Mouse (Mus musculus): Measurements from ENCODE around the gene Olfm3. TPM values are rescaled to one million over a fixed set of nuclear protein-coding genes. Genes with fewer than 3 reads are reported as not detected.

Gene Olfm3
- total RNA-seq (2017): not detected in 2 replicates

DNA sequence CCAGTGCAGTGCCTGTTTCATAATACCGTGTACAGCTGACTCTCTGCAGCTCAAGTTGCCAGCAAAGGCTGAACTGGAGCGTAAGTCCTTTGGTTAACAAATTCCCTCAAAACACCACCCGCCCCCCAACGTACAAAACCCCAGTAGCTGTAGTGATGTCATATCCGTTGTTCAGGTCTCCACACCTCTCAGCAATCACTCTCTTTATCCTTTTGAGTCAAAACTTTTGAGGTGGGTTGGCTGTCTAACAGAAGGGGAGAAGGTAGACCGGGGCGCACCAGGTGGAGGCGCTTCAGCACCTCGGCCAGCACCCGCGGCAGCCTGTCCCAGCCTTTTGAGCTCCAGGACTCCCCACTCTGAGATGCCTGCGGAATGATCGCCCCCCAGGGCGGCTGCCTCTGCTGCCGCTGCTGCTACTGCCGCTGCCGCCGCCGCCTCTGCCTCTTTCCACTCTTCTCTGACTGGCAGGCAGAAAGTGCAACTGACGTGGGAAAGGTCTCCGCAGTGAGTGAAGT, at the start of gene Olfm3:
TSS of gene Olfm3 (plus strand) at position 155 of the 515 bp plus-strand sequence.
- ATAC-seq (replicated peaks in 1 of 2; ENCODE audit: insufficient read depth in 1 of 2, low FRiP score in 2 of 2, low TSS enrichment in 1 of 2, low read depth in 1 of 2, poor library complexity in 2 of 2, severe bottlenecking in 2 of 2): peak in 1 of 2 experiments; percentile 45; a peak in 1 of 4 replicates

DNA sequence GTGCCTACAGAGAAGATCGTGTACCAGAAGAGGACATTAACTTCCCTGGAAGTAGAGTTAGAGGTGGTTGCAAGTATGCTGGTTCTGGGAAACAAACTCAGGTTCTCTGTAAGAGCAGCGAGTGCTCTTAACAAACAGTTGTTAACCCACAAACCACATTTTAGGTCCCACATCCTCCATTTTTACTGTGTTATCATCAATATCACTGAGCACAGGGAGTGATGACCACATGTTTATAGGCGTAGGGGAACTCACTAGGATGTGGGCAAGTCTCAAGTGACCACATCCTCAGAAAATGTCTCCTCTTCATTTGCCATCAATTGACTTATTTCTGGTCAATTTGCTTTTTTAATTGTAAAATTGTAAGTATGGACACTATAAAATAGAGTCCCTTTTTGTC, 14.1 kb upstream of the Olfm3 start:
- peak; percentile 80 to 84 for ATAC-seq (replicated peaks in 1 of 2; ENCODE audit: insufficient read depth in 1 of 2, low FRiP score in 2 of 2, low TSS enrichment in 1 of 2, low read depth in 1 of 2, poor library complexity in 2 of 2, severe bottlenecking in 2 of 2)

DNA sequence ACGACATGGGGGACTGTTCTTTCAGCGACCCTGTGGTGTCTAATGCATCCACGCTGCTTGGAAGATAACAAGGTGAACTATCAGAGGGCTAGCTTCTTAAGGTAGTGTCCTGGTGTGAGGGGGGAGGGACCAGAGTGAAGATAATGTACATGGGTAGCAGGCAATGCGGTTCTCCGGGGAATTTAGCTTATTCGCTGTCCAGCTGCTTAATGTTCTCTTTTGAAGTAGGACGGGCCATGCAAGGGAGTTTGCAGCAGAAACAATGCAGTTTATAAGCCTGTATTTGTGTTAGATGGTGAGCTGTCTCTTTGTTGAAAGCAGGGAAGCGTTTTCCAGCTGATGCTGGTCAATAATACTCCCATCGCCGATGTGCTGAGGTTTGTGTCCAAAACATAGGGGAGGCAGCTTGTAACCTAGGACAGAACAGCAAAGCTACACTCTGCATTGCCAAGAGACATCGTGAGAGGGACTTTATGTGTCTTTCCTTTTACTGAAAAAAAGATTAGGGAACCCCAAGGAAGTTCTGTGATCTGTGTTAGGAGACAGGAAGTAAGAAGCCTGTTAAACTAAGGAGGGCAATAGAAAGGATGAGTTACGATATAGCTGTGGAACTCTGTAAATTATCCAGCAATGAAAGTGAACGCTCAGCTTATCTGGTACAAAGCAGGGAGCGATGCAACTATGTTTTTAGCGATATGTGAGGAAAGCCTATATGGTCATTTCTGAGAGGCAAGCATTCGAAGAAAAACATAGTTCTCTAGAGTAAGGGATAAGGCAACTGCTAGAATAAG, 950 bp downstream of the Olfm3 start:
- ATAC-seq (replicated peaks in 1 of 2; ENCODE audit: insufficient read depth in 1 of 2, low FRiP score in 2 of 2, low TSS enrichment in 1 of 2, low read depth in 1 of 2, poor library complexity in 2 of 2, severe bottlenecking in 2 of 2): no peak

DNA sequence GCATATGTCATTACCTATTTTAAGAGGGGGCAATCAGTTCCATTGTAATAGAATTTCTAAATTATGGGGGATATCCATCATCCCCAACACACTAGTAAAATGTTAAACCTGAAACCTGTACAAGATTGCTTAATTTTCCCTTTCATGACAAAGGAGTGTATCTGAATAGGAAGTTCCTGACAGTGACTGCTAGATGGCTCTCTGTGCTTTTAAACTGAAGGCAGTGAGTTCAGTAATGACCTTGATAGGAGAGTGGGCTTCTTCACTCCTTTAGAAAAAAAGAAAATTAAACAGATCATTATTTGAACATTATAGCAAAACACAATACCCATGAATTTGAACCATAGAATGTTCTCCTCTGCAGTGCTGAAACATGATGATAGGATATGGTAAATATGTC, 3.7 kb downstream of the Olfm3 start:
- ATAC-seq (replicated peaks in 1 of 2; ENCODE audit: insufficient read depth in 1 of 2, low FRiP score in 2 of 2, low TSS enrichment in 1 of 2, low read depth in 1 of 2, poor library complexity in 2 of 2, severe bottlenecking in 2 of 2): no peak

DNA sequence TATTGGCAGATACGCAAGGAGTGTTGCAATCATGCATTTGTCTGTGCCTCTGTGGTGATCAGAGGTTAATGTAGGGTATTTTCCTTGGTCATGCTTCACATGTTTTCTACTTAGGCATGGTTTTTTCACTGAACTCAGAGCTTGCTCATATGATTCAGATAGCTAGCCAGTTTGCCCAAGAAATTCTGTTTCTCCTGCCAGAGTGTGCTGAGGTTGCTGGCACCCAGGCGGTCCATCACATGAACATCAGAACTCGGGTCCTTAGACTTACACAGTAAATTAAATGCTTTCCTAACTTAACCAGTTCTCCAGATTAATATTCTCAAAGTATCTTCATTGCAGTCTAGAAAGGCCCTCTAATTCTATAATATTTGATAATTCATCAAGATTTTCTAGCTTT, 5.0 kb downstream of the Olfm3 start:
- no peak for ATAC-seq (replicated peaks in 1 of 2; ENCODE audit: insufficient read depth in 1 of 2, low FRiP score in 2 of 2, low TSS enrichment in 1 of 2, low read depth in 1 of 2, poor library complexity in 2 of 2, severe bottlenecking in 2 of 2)

DNA sequence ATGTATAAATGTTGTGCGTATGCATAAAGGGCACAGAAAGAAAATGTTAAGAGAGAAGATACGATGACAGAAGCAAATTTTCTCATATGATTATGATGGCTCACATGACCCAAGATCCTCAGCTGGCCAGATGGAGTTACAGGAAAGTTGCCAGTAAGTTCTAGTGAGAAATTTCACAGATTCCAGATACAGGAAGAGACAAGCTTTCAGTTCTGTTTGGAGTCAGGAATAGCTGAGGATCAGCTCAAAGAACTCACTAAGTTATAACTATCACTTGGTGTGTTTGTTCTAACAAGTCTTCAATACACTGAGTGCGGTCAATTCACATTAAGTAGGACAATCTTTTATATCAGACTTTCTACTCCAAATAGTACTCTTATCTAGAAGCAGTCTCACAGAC, 16.2 kb downstream of the Olfm3 start:
- no peak for ATAC-seq (replicated peaks in 1 of 2; ENCODE audit: insufficient read depth in 1 of 2, low FRiP score in 2 of 2, low TSS enrichment in 1 of 2, low read depth in 1 of 2, poor library complexity in 2 of 2, severe bottlenecking in 2 of 2)

DNA sequence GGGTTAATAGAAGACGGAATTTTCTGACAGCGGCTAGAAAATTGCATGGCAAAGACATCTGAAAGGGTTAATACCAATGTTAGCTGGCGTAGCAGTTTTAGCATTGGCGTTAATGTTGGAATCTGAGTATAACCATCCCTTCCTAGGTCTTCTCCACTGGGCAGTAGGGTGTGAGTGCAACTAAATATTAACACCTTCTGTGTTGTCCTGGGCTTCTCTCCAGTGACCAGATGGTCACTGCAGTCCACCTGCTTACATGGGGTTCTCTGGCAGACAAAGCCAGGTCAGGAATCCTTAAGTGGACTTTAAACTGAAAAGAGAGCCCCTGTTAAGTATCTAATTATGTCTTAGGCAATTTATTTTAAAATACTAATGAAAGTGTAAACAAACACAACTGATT, 25.7 kb downstream of the Olfm3 start:
- ATAC-seq (replicated peaks in 1 of 2; ENCODE audit: insufficient read depth in 1 of 2, low FRiP score in 2 of 2, low TSS enrichment in 1 of 2, low read depth in 1 of 2, poor library complexity in 2 of 2, severe bottlenecking in 2 of 2): no peak

DNA sequence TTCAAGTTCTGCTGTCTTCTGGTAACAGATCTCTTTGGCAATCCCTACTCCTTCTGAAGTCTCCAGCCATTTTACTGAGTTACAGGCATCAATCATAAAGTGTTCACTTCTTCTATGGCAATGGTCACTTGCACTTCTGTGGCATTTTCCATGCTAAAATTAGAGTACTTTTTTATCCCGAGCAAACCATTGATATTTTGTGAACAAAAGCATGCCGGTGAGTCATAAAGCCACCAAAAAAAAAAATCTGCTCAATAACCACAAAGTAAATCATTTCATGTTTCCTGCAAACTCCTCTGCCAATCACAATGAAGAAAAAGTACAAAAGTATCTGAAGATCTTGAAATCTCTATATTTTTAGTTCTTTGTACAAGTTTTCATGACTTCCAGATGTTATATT, 26.5 kb downstream of the Olfm3 start:
- no peak for ATAC-seq (replicated peaks in 1 of 2; ENCODE audit: insufficient read depth in 1 of 2, low FRiP score in 2 of 2, low TSS enrichment in 1 of 2, low read depth in 1 of 2, poor library complexity in 2 of 2, severe bottlenecking in 2 of 2)

DNA sequence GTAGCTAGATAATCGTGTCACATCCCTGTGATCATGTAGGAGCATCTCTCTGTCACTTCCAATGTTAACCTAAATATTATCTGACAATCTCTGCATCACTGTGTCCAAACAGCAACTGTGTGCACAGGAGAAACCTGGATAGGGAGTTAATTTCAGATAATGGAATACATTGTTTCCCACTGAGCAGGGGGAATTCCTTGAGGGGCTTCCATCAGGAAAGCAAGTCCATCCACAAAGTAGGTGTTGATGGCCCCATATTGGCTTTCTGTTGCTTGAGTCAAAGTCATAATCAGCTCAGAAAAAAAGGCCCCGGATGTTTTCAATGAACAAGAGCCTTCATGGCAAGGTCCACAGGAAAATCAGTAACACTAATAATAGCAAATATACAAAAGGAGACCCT, 26.9 kb downstream of the Olfm3 start:
- ATAC-seq (replicated peaks in 1 of 2; ENCODE audit: insufficient read depth in 1 of 2, low FRiP score in 2 of 2, low TSS enrichment in 1 of 2, low read depth in 1 of 2, poor library complexity in 2 of 2, severe bottlenecking in 2 of 2): no peak

DNA sequence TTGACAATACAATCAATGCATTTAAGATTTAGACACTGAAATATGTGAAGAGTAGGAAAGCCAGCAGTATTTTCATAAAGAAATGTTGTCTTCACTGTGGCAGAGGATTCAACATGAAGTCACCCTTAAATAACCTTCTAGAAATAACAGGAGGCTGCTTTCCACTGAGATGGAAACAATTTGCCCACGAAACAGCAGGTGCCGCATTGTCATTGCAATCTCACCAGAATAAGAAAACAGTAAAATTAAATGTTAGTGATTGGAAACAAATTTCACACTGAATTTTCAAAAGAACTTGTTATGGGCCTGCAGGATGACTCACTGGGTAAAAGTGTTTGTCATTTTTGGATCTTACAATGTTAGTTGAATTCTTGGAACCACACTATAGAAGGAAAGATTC, 29.0 kb downstream of the Olfm3 start:
- no peak for ATAC-seq (replicated peaks in 1 of 2; ENCODE audit: insufficient read depth in 1 of 2, low FRiP score in 2 of 2, low TSS enrichment in 1 of 2, low read depth in 1 of 2, poor library complexity in 2 of 2, severe bottlenecking in 2 of 2)

DNA sequence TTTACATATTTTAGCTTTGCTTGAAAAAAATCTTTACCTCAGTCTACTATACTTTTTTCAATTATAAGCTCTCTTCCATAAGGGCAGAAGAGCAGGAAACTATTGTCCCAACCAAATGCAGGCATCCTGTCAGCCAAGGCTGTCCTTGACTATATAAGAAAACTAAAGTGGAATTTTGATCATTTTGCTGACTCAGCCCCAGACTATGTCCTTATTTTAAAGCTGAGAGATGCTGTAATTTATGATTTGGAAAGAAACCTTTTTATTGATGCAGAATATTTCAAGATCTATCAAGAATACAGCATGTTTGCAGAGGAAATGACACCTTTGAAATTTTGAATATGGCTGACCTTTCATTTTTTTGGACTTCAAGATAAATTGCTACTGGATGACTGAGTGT, 51.0 kb downstream of the Olfm3 start:
- ATAC-seq (replicated peaks in 1 of 2; ENCODE audit: insufficient read depth in 1 of 2, low FRiP score in 2 of 2, low TSS enrichment in 1 of 2, low read depth in 1 of 2, poor library complexity in 2 of 2, severe bottlenecking in 2 of 2): no peak

DNA sequence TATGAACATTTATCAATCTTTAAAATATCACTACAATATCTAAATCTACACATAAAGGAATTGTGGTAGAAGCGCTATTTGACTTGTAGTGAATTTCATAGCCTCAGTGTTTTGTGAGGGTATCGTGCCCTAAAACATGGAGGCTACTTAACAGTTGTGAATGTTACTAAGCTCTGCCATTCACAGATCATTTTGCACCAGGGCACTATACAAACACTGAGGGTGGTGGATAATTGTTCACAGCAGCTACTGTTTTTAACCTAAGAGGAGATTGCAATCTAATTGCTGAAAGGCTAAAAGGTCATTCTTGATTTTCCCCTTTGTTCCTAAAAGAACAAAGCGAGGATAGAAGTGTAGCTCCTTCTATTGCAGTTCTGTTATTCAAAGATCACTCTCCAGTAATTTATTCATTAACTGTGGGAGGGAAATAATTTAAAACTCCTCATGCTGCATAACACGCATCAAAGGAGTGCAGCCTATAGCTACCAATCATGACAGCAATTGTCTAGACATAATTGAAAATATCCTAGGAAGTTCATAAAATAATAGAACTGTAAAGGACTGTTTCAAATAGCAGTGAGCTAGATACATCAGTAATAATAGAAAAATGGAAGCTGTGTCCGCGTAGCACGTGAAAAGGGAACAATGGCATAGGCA, 55.6 kb downstream of the Olfm3 start:
- no peak for ATAC-seq (replicated peaks in 1 of 2; ENCODE audit: insufficient read depth in 1 of 2, low FRiP score in 2 of 2, low TSS enrichment in 1 of 2, low read depth in 1 of 2, poor library complexity in 2 of 2, severe bottlenecking in 2 of 2)

DNA sequence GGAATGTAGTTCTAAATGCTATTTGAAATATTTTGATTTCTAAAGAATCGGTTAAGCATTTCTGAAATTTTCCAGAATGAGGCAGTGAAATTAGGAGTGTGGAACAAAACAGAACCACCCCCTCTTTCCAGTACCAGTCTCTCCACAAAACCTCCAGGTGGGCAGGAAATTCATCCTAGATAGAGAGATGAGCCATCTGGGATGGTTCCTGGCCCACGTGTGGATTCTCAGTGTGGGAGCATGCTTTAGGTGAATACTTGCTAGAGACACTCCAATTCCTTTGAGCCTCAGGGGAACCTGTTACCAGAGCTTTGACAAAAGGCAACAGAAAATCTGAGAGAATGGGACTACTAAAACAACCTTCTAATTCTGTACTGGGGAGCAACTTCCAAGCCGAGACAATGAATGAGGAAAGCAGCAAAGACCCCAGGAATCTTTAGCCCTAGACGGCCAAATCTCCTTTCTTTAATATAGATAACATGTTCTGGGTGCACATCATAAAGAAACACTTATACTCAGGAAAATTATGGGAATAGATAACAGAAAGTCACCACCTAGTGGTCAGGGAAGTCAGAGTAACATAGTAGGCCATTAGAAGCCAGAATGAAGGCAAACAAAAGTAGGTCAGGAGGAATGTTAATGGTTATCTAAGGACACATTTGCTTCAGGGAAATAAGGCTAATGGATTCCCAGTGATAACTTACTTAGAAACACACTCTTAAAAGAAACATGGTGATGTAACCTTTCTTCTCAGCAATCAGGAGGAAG, 58.6 kb downstream of the Olfm3 start:
- ATAC-seq (replicated peaks in 1 of 2; ENCODE audit: insufficient read depth in 1 of 2, low FRiP score in 2 of 2, low TSS enrichment in 1 of 2, low read depth in 1 of 2, poor library complexity in 2 of 2, severe bottlenecking in 2 of 2): no peak

DNA sequence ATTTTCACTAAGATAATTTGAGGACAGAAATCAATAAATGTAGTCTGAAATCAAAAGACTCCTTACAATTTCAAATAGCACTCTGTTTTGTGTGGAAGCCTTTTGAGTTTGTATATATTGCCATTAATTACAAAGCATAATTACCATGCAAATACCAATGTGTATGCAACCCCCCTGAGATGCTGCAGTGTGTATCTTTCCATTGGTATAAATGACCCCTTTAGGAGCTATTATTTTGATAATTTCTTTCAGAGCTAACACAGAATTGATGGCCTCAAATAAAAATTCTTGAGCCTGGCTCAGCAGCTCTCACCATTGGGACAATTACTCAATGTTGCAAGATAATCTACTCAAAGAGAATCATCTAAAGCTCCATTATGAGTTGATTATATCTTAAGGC, 67.3 kb downstream of the Olfm3 start:
- ATAC-seq (replicated peaks in 1 of 2; ENCODE audit: insufficient read depth in 1 of 2, low FRiP score in 2 of 2, low TSS enrichment in 1 of 2, low read depth in 1 of 2, poor library complexity in 2 of 2, severe bottlenecking in 2 of 2): no peak

DNA sequence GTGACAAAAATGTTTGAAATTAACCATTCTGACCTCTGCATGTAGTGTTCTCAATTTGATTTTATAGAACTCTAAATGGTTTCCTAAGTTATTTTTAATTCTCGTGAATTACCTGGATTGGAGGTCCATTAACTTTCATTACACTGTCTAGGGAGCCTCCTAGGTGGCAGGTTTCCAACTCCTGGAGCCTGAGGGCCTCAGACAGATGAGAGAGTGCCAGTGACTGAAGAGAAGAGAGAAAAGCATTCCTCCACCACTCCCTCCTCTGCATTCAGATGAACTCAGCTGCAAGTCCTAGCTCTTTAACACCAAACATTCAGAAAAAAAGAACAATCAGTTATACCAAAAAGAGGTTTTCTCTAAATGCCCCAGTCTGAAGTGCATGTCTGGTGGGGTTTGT, 68.6 kb downstream of the Olfm3 start:
- no peak for ATAC-seq (replicated peaks in 1 of 2; ENCODE audit: insufficient read depth in 1 of 2, low FRiP score in 2 of 2, low TSS enrichment in 1 of 2, low read depth in 1 of 2, poor library complexity in 2 of 2, severe bottlenecking in 2 of 2)

DNA sequence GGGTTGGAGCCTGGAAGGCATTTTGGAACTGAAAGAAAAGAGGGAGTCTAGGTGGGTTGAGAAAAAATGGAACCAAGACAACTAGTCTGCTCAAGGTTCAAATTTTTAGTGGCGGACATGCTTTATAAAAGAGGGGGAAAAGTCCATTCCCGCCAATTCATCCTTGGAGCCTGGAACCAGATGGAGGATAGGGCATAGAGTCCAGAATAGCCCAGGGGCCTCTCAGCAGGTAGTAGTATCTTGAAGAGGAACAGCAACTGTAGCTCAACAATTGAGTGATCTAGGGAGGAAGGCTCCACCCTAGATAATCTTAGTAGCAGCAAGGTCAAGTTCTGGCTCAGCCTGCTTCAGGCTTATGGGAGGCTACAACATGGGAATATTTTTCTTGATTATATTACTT, 87.0 kb downstream of the Olfm3 start:
- ATAC-seq (replicated peaks in 1 of 2; ENCODE audit: insufficient read depth in 1 of 2, low FRiP score in 2 of 2, low TSS enrichment in 1 of 2, low read depth in 1 of 2, poor library complexity in 2 of 2, severe bottlenecking in 2 of 2): no peak

DNA sequence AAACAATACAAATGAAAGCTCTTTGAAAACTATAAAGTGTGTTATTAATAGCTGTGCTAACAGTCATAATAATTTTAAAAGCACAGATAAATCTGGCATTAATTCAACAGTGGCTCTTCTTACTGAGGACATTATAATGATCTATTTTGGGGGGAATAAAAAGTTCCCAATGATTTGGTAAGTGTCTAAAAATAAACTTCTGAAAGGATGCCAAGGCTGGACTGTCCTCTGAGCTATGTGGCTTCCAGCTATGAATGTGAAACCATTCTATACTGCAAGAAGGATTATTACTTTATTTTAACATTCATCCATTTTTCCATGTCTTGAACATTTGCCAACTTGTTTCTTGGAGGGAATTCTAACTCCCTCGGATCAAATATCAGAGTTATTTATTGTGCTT, 92.1 kb downstream of the Olfm3 start:
- ATAC-seq (replicated peaks in 1 of 2; ENCODE audit: insufficient read depth in 1 of 2, low FRiP score in 2 of 2, low TSS enrichment in 1 of 2, low read depth in 1 of 2, poor library complexity in 2 of 2, severe bottlenecking in 2 of 2): no peak

DNA sequence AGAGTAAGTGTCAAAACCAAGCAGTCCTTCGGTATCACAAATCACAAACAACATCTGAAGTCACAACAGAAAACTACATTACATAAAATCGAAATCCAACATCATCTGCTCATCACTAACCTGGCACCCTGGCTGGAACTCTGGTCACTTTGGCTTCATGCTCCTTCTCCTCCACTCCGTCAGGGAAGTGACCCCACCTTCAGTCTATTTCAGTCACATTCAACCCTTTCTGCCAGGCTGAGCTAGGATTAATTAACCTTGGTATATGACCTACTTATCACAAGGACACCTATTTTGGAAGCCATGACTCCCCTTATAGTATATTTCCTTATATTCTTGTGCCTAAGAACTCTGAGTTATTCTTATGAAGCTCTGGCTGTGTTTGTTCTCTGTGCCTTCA, 123.7 kb downstream of the Olfm3 start:
- no peak for ATAC-seq (replicated peaks in 1 of 2; ENCODE audit: insufficient read depth in 1 of 2, low FRiP score in 2 of 2, low TSS enrichment in 1 of 2, low read depth in 1 of 2, poor library complexity in 2 of 2, severe bottlenecking in 2 of 2)
